Mouse (Mus musculus) ovary, postnatal 10 days (tissue): ENCODE measurements around the gene Rbbp8nl.

ENCODE experiments used
- DNase-seq: peaks from one replicate; pipeline ENCODE4 v3.0.0; 2022; ENCODE audit warnings: low spot score

Rbbp8nl gene

DNA sequence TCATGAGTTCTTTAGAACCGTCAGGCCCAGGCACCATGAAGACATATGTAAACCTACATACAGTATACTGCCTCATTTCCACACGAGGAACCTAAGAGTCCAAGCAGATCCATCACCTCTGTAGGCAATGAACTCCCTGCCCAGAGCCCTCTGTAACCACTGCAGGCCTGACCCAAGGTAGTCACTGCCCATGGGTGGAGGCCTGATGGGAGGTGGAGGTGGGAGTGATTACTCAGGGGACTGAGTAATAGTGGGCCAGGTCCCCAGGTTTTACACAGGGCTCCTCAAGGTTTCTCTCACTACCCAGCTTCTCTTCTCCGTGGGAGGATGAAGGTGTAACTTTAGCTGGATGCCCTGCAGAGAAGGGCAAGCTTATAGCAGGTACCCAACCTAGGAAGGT is 60.5 kb downstream of the Rbbp8nl start:
- DNase-seq = no peak

DNA sequence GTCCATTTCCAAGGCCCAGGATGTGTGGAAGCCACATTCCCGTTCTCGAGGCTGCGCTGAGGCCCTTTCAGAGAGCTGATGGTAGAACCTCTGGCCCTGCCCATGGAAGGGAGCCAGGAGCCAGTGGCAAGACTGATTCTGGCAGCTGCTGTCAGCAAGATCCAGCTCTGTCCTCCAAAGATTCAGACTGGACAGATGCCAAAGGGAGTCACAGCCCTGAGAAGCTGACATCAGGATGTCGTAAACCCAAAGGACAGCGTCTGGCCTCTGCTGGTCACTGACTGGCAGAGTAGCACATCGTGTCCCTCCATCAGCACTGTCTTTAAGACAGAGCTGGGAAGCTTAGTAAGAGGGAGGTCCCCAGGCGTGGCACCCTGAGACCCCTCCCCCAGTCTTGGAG is 61.1 kb downstream of the Rbbp8nl start:
- DNase-seq = no peak

DNA sequence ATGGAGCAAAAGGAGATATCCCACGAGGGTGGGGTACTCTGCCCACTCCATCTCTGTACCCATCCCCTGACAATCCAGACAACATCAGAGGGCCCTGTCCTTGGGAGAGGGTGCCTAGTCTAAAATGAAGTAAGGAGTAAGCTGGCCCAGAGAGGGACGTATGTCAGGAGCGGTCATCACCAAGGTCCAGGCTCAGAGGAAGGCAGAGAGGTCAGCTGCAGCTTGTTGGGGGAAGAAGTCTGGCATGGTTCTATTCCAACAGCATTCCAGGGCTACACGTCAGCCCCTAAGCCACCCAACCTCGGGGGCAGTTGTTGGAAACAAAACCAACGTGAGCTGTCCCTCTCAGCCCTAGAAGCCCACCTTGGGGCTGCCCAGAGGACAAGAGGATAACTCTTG is 61.6 kb downstream of the Rbbp8nl start:
- DNase-seq = no peak
